Mouse (Mus musculus): Measurements from ENCODE around the gene Kif26b. TPM values are rescaled to one million over a fixed set of nuclear protein-coding genes. Genes with fewer than 3 reads are reported as not detected.

The Kif26b gene
- total and polyA plus RNA-seq, 2 experiments from 2014 or later, result 6.4 to 75.8 TPM

- Histone ChIP-seq H3K9ac (replicated peaks; ENCODE audit: low read length, poor library complexity, severe bottlenecking) (no peak overlapping the region), H3K4me3 (ENCODE audit: low read depth, low read length) (no peak overlapping the region), H3K27me3 (ENCODE audit: insufficient read depth, low read length) (no peaks in the 10 kb centered on the region), H3K27ac (ENCODE audit: low read depth, low read length) (no peak overlapping the region), H3K36me3 (ENCODE audit: insufficient read depth, low read length) (no peaks in the 10 kb centered on the region), H3K4me1 (ENCODE audit: insufficient read depth, low read length) (peaks cover 7% of the 10 kb centered on the region; the same call in 1 of the 2 replicates), H3K9me3 (ENCODE audit: low read length) (no peaks in the 10 kb centered on the region), H3K4me2 (ENCODE audit: low read depth, low read length, poor library complexity, severe bottlenecking) (no peak overlapping the region)
- WGBS, result 77% methylated on average over 6 of the region's 6 CpGs
- no peak for TF ChIP-seq CTCF (IDR thresholded peaks at IDR 0.05)
- DNase-seq (ENCODE audit: low spot score), result no peak
- ATAC-seq (ENCODE audit: low FRiP score), result no peak
Measured at GRCm38 (mm10) chr1:178863756-178864155, 334.8 kb downstream of the Kif26b start.

GRCm38 (mm10) chr1:178864297-178864696 lies 335.4 kb downstream of the Kif26b start:
- H3K9me3 ChIP-seq (ENCODE audit: low read length), result no peaks in the 10 kb centered on the region
- WGBS, result 48% methylated on average over 4 of the region's 4 CpGs
- H3K4me1 ChIP-seq (ENCODE audit: insufficient read depth, low read length), result peaks cover 7% of the 10 kb centered on the region; the same call in 1 of the 2 replicates
- DNase-seq (ENCODE audit: low spot score) (no peak), ATAC-seq (ENCODE audit: low FRiP score) (0 out of 2 replicates have a peak, but pooled peaks have one; percentile 10)
- no peak overlapping the region for H3K27ac ChIP-seq (ENCODE audit: low read depth, low read length)
- H3K9ac ChIP-seq (replicated peaks; ENCODE audit: low read length, poor library complexity, severe bottlenecking), result no peak overlapping the region
- no peak overlapping the region for H3K4me2 ChIP-seq (ENCODE audit: low read depth, low read length, poor library complexity, severe bottlenecking)
- TF ChIP-seq CTCF (IDR thresholded peaks at IDR 0.05), result no peak
- H3K4me3 ChIP-seq (ENCODE audit: low read depth, low read length), result no peak overlapping the region
- no peaks in the 10 kb centered on the region for H3K36me3 ChIP-seq (ENCODE audit: insufficient read depth, low read length)
- H3K27me3 ChIP-seq (ENCODE audit: insufficient read depth, low read length), result no peaks in the 10 kb centered on the region

- Histone ChIP-seq H3K4me2 (ENCODE audit: low read depth, low read length, poor library complexity, severe bottlenecking) (no peak overlapping the region), H3K9ac (replicated peaks; ENCODE audit: low read length, poor library complexity, severe bottlenecking) (no peak overlapping the region), H3K27me3 (ENCODE audit: insufficient read depth, low read length) (no peaks in the 10 kb centered on the region), H3K4me1 (ENCODE audit: insufficient read depth, low read length) (no peaks in the 10 kb centered on the region), H3K36me3 (ENCODE audit: insufficient read depth, low read length) (no peaks in the 10 kb centered on the region), H3K9me3 (ENCODE audit: low read length) (no peaks in the 10 kb centered on the region), H3K27ac (ENCODE audit: low read depth, low read length) (no peak overlapping the region), H3K4me3 (ENCODE audit: low read depth, low read length) (no peak overlapping the region)
- ATAC-seq (ENCODE audit: low FRiP score) (no peak), DNase-seq (ENCODE audit: low spot score) (no peak)
- TF ChIP-seq CTCF (IDR thresholded peaks at IDR 0.05), result no peak
- 93% methylated on average over 4 of the region's 4 CpGs for WGBS
Measured at GRCm38 (mm10) chr1:178866757-178867156, 337.8 kb downstream of the Kif26b start.

GRCm38 (mm10) chr1:178871055-178871454 lies 342.1 kb downstream of the Kif26b start:
- DNase-seq (ENCODE audit: low spot score), result no peak
- Histone ChIP-seq H3K4me3 (ENCODE audit: low read depth, low read length) (no peak overlapping the region), H3K36me3 (ENCODE audit: insufficient read depth, low read length) (peaks cover 9% of the 10 kb centered on the region), H3K9me3 (ENCODE audit: low read length) (no peaks in the 10 kb centered on the region), H3K27me3 (ENCODE audit: insufficient read depth, low read length) (no peaks in the 10 kb centered on the region), H3K4me1 (ENCODE audit: insufficient read depth, low read length) (no peaks in the 10 kb centered on the region), H3K27ac (ENCODE audit: low read depth, low read length) (no peak overlapping the region), H3K9ac (replicated peaks; ENCODE audit: low read length, poor library complexity, severe bottlenecking) (no peak overlapping the region), H3K4me2 (ENCODE audit: low read depth, low read length, poor library complexity, severe bottlenecking) (no peak overlapping the region)
- no peak for TF ChIP-seq CTCF (IDR thresholded peaks at IDR 0.05)
- WGBS, result 78% methylated on average over 3 of the region's 3 CpGs
- no peak for ATAC-seq (ENCODE audit: low FRiP score)

- Histone ChIP-seq H3K4me1 (ENCODE audit: insufficient read depth, low read length) (no peaks in the 10 kb centered on the region), H3K36me3 (ENCODE audit: insufficient read depth, low read length) (peaks cover 15% of the 10 kb centered on the region), H3K4me3 (ENCODE audit: low read depth, low read length) (no peak overlapping the region), H3K4me2 (ENCODE audit: low read depth, low read length, poor library complexity, severe bottlenecking) (no peak overlapping the region), H3K9ac (replicated peaks; ENCODE audit: low read length, poor library complexity, severe bottlenecking) (no peak overlapping the region), H3K27me3 (ENCODE audit: insufficient read depth, low read length) (no peaks in the 10 kb centered on the region), H3K27ac (ENCODE audit: low read depth, low read length) (no peak overlapping the region), H3K9me3 (ENCODE audit: low read length) (no peaks in the 10 kb centered on the region)
- no peak for TF ChIP-seq CTCF (IDR thresholded peaks at IDR 0.05)
- DNase-seq (ENCODE audit: low spot score), result no peak
- WGBS, result 53% methylated on average over 2 of the region's 2 CpGs
- no peak for ATAC-seq (ENCODE audit: low FRiP score)
Measured at GRCm38 (mm10) chr1:178876926-178877325, 348.0 kb downstream of the Kif26b start.

GRCm38 (mm10) chr1:178878676-178879075 lies 349.8 kb downstream of the Kif26b start:
- no peak overlapping the region for H3K9ac ChIP-seq (replicated peaks; ENCODE audit: low read length, poor library complexity, severe bottlenecking)
- no peaks in the 10 kb centered on the region for H3K9me3 ChIP-seq (ENCODE audit: low read length)
- H3K27ac ChIP-seq (ENCODE audit: low read depth, low read length), result no peak overlapping the region
- H3K4me2 ChIP-seq (ENCODE audit: low read depth, low read length, poor library complexity, severe bottlenecking), result no peak overlapping the region
- 84% methylated on average over 1 of the region's 1 CpGs for WGBS
- H3K27me3 ChIP-seq (ENCODE audit: insufficient read depth, low read length), result no peaks in the 10 kb centered on the region
- no peak for ATAC-seq (ENCODE audit: low FRiP score)
- no peak overlapping the region for H3K4me3 ChIP-seq (ENCODE audit: low read depth, low read length)
- no peak for DNase-seq (ENCODE audit: low spot score)
- H3K36me3 ChIP-seq (ENCODE audit: insufficient read depth, low read length), result peaks cover 15% of the 10 kb centered on the region
- no peaks in the 10 kb centered on the region for H3K4me1 ChIP-seq (ENCODE audit: insufficient read depth, low read length)
- no peak for TF ChIP-seq CTCF (IDR thresholded peaks at IDR 0.05)
